Mouse (Mus musculus) embryonic facial prominence, embryonic 14.5 days (tissue): Measurements from ENCODE around the gene Gm45015. TPM values are rescaled to one million over a fixed set of nuclear protein-coding genes. Genes with fewer than 3 reads are reported as not detected.
"Not testable (repeated sequence)": the region's sequence is repeated elsewhere in the genome, so short reads cannot be mapped to it uniquely, and the experiment has no call there.

Source experiments
- ATAC-seq: fragments of 200-750 bp; cut with Nextera tagmentation; 2 replicates; pipeline ENCODE4 v1.8.0; 2017; ENCODE audit warnings: low read depth, moderate number of reproducible peaks, moderate TSS enrichment
- DNase-seq: peaks from one replicate; pipeline ENCODE4 v3.0.0-alpha.2; 2015; ENCODE audit warnings: low spot score
- H3K27ac ChIP-seq: fragments of 300-500 bp; sonication (generic); replicated peaks from 2 replicates; pipeline ENCODE4 v1.5.1; 2014; ENCODE audit warnings: low read depth, mild to moderate bottlenecking, low read length, moderate library complexity
- H3K27me3 ChIP-seq: fragments of 300-500 bp; sonication (generic); replicated peaks from 2 replicates; pipeline ENCODE4 v1.6.1; 2014; ENCODE audit warnings: low read length; ENCODE audit not compliant: control insufficient read depth, insufficient read depth
- H3K36me3 ChIP-seq: fragments of 300-500 bp; sonication (generic); 2 replicates; pipeline ENCODE4 v1.6.1; 2014; ENCODE audit warnings: low read length, mixed read lengths; ENCODE audit not compliant: control insufficient read depth, insufficient read depth
- H3K4me1 ChIP-seq: fragments of 300-500 bp; sonication (generic); 2 replicates; pipeline ENCODE4 v1.6.1; 2014; ENCODE audit warnings: antibody characterized with exemption, low read length; ENCODE audit not compliant: control insufficient read depth, insufficient read depth
- H3K4me2 ChIP-seq: fragments of 300-500 bp; sonication (generic); 2 replicates; pipeline ENCODE4 v1.6.1; 2014; ENCODE audit warnings: low read depth, mild to moderate bottlenecking, low read length, moderate library complexity, mixed read lengths
- H3K4me3 ChIP-seq: fragments of 300-500 bp; sonication (generic); 2 replicates; pipeline ENCODE4 v1.5.1; 2014; ENCODE audit warnings: low read depth, mild to moderate bottlenecking, low read length
- H3K9ac ChIP-seq: fragments of 300-500 bp; sonication (generic); 2 replicates; pipeline ENCODE4 v1.6.1; 2014; ENCODE audit warnings: low read depth, mild to moderate bottlenecking, low read length, moderate library complexity, mixed read lengths
- H3K9me3 ChIP-seq: fragments of 300-500 bp; sonication (generic); 2 replicates; pipeline ENCODE4 v1.6.1; 2016; ENCODE audit warnings: low read length; ENCODE audit not compliant: control insufficient read depth
- WGBS: fragments of 180-500 bp; shearing (Covaris S2); extraction: QIAGEN DNeasy Blood & Tissue Kit; methylation state at CpG from one replicate; pipeline ENCODE4 v1.1.7; 2014; 5-methylcytosine and 5-hydroxymethylcytosine counted together
- polyA plus RNA-seq: library from polyadenylated mRNA; unstranded; fragments of >200 nt; fragmentation: Nextera tagmentation; extraction: Ambion mirVana; gene quantifications from 2 replicates; pipeline ENCODE4 v1.2.1, GENCODE M21; 2014

Gm45015 gene
- polyA plus RNA-seq, 1 experiment from 2014 or later, result not detected

- H3K4me3 ChIP-seq, H3K36me3 ChIP-seq, H3K9ac ChIP-seq, ATAC-seq, H3K4me2 ChIP-seq, H3K4me1 ChIP-seq, H3K9me3 ChIP-seq, H3K27ac ChIP-seq, DNase-seq, H3K27me3 ChIP-seq: not testable (repeated sequence)
- 85% methylated on average over 10 of the region's 17 CpGs for WGBS
These were observed 43.8 kb downstream of the Gm45015 start, which contains the start of the genes Xlr5a and Xlr5c for GRCm38 (mm10) chrX:73292876-73293275. Gene Xlr5a (minus strand): TSS chrX:73292976. Gene Xlr5c (minus strand): TSS chrX:73292976.

Other genes with a start within 250 kb of the Gm45015 start
- gene Xlr3a, start 239.7 kb downstream of the Gm45015 start, polyA plus RNA-seq, result 2.0 and 3.6 TPM in 2 replicates
- gene Gm14685, start 219.8 kb downstream of the Gm45015 start, polyA plus RNA-seq, result 0.20 and 0.21 TPM in 2 replicates
- gene Xlr5b, start 188.0 kb downstream of the Gm45015 start, polyA plus RNA-seq, result 0.24 TPM in 1 of 2 replicates, not detected in the other
- gene DXBay18, start 187.4 kb downstream of the Gm45015 start, polyA plus RNA-seq, result not detected in 2 replicates
- not detected in 2 replicates for gene Spin2d, start 159.9 kb downstream of the Gm45015 start, polyA plus RNA-seq
- 8.8 and 23.2 TPM in 2 replicates for gene Xlr3b, start 144.6 kb downstream of the Gm45015 start, polyA plus RNA-seq
- 0.83 and 2.2 TPM in 2 replicates for gene Xlr4b, start 122.5 kb downstream of the Gm45015 start, polyA plus RNA-seq
- 10.6 and 11.1 TPM in 2 replicates for gene F8a, start 108.5 kb downstream of the Gm45015 start, polyA plus RNA-seq
- 0.13 and 0.24 TPM in 2 replicates for gene Xlr4c, start 93.7 kb downstream of the Gm45015 start, polyA plus RNA-seq
- 0.21 and 0.46 TPM in 2 replicates for gene Xlr3c, start 71.5 kb downstream of the Gm45015 start, polyA plus RNA-seq
- gene Xlr5a, start 43.9 kb downstream of the Gm45015 start, polyA plus RNA-seq, result 0.11 TPM in 1 of 2 replicates, not detected in the other
- not detected in 2 replicates for gene Xlr5c, start 43.9 kb downstream of the Gm45015 start, polyA plus RNA-seq
- gene Zfp275, start 5.8 kb upstream of the Gm45015 start, polyA plus RNA-seq, result 27.1 and 28.1 TPM in 2 replicates
- gene Gm18336, start 61.9 kb upstream of the Gm45015 start, polyA plus RNA-seq, result not detected in 2 replicates
- gene Zfp92, start 74.3 kb upstream of the Gm45015 start, polyA plus RNA-seq, result 0.11 and 0.21 TPM in 2 replicates
- gene Trex2, start 98.5 kb upstream of the Gm45015 start, polyA plus RNA-seq, result 1.3 and 2.9 TPM in 2 replicates
- 48.2 and 52.5 TPM in 2 replicates for gene Haus7, start 122.2 kb upstream of the Gm45015 start, polyA plus RNA-seq
- 263 and 311 TPM in 2 replicates for gene Bgn, start 146.8 kb upstream of the Gm45015 start, polyA plus RNA-seq
- gene Atp2b3, start 166.2 kb upstream of the Gm45015 start, polyA plus RNA-seq, result 0.80 and 1.3 TPM in 2 replicates